Mouse (Mus musculus): ENCODE measurements at regions not wholly inside any gene's neighbourhood (a gene's known extent, or its start where the extent isn't known, plus 50 kb on each side); places are given as distances from the start of the nearest gene placed in this dataset.

DNA sequence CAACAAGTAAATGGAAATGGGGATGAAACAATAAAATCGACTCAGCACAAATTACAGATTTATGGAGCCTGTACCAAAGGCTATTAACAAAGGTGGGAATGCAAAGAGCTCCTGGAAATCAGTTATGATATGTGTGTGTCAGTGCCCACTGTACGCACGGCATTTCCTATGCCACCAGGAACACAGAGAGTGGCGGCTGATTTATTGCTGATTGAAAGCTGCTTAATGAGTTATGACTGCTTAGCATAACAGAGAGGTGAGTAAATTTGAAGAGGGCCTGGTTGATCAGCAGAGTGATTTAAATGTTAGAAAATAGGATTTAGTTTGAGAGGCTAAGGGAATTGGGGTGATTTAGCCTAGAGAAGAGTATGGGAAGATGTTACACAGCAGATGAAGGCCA, 261.7 kb downstream of the Pla2g4a start:
- no peaks in the 10 kb centered on the region for H3K36me3 ChIP-seq (ENCODE audit: control insufficient read depth in 1 of 2, insufficient read depth in 2 of 2, low read length in 2 of 2)
- no peaks in the 10 kb centered on the region for H3K79me2 ChIP-seq (ENCODE audit: control insufficient read depth, insufficient read depth, low read length, poor library complexity)
- no peak overlapping the region for H3K27ac ChIP-seq (ENCODE audit: control insufficient read depth, low read depth, low read length)
- no peaks in the 10 kb centered on the region for H3K27me3 ChIP-seq (ENCODE audit: control insufficient read depth in 1 of 2, insufficient read depth in 2 of 2, low read length in 2 of 2)
- H3K9ac ChIP-seq (ENCODE audit: control insufficient read depth, low read depth, low read length, poor library complexity, severe bottlenecking), result no peak overlapping the region
- no peak overlapping the region for H3K4me3 ChIP-seq (ENCODE audit: control insufficient read depth in 1 of 2, insufficient read depth in 1 of 2, low read depth in 2 of 2, low read length in 2 of 2)
- TF ChIP-seq ZKSCAN1 (IDR thresholded peaks at IDR 0.05; ENCODE audit: low read depth, low read length) (no peak), EP300 (IDR thresholded peaks at IDR 0.05; ENCODE audit: low read depth in 1 of 2, low read length in 2 of 2) (no peak), GABPA (IDR thresholded peaks at IDR 0.05; ENCODE audit: low read depth, low read length) (no peak), MYC (IDR thresholded peaks at IDR 0.05; ENCODE audit: low read depth, low read length) (no peak), USF1 (IDR thresholded peaks at IDR 0.05; ENCODE audit: low read depth, low read length) (no peak), HCFC1 (IDR thresholded peaks at IDR 0.05; ENCODE audit: low read depth, low read length) (no peak), BHLHE40 (IDR thresholded peaks at IDR 0.05; ENCODE audit: borderline replicate concordance, low read depth, low read length) (no peak), UBTF (IDR thresholded peaks at IDR 0.05; ENCODE audit: borderline replicate concordance, insufficient read depth, low read depth, low read length) (no peak), MXI1 (IDR thresholded peaks at IDR 0.05; ENCODE audit: low read depth, low read length) (no peak), ETS1 (IDR thresholded peaks at IDR 0.05; ENCODE audit: low read depth, low read length) (no peak), POLR2AphosphoS2 (IDR thresholded peaks at IDR 0.05; ENCODE audit: low read length) (no peak), RAD21 (IDR thresholded peaks at IDR 0.05; ENCODE audit: low read depth, low read length) (no peak), NELFE (IDR thresholded peaks at IDR 0.05; ENCODE audit: low read depth, low read length) (no peak), JUND (IDR thresholded peaks at IDR 0.05; ENCODE audit: low read depth, low read length) (no peak), CTCF (IDR thresholded peaks at IDR 0.05 in 2 of 3, conservative IDR thresholded peaks at IDR 0.05 in 1 of 3; ENCODE audit: control insufficient read depth in 1 of 3, insufficient read depth in 1 of 3, low read depth in 2 of 3, low read length in 3 of 3, poor library complexity in 1 of 3, severe bottlenecking in 1 of 3) (no peak), KAT2A (conservative IDR thresholded peaks at IDR 0.05; ENCODE audit: low read depth, low read length) (no peak), ZNF384 (IDR thresholded peaks at IDR 0.05; ENCODE audit: low read depth, low read length) (no peak)
- no peaks in the 10 kb centered on the region for H3K9me3 ChIP-seq (replicated peaks; ENCODE audit: insufficient read depth, low read length)
- no peaks in the 10 kb centered on the region for H3K4me1 ChIP-seq (ENCODE audit: control insufficient read depth in 1 of 2, insufficient read depth in 2 of 2, low read length in 2 of 2)
- DNase-seq (ENCODE audit: low read depth, low spot score), result no peak

DNA sequence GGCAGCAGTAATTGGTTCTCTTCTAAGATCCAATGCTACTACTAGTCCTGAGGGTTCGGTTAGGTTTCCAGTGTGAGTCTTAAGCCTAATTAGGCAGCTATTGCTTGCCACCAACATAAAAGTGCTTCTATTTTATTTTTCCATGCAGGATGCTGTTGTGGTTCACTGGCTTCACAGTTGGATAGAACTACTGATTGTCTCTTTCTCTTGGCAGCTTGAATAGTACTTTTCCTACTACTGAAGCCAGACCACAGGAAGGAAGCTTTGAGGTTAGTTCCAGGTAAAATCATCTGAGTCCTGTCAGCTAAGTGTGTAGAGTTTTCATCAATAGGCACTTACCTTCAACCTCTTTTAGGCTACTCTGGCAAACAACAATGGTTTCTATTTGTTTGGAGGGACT, 286.9 kb downstream of the Pla2g4a start:
- Histone ChIP-seq H3K27ac (ENCODE audit: control insufficient read depth, low read depth, low read length) (no peak overlapping the region), H3K27me3 (ENCODE audit: control insufficient read depth in 1 of 2, insufficient read depth in 2 of 2, low read length in 2 of 2) (no peaks in the 10 kb centered on the region), H3K4me1 (ENCODE audit: control insufficient read depth in 1 of 2, insufficient read depth in 2 of 2, low read length in 2 of 2) (no peaks in the 10 kb centered on the region), H3K4me3 (ENCODE audit: control insufficient read depth in 1 of 2, insufficient read depth in 1 of 2, low read depth in 2 of 2, low read length in 2 of 2) (no peak overlapping the region), H3K36me3 (ENCODE audit: control insufficient read depth in 1 of 2, insufficient read depth in 2 of 2, low read length in 2 of 2) (no peaks in the 10 kb centered on the region), H3K9ac (ENCODE audit: control insufficient read depth, low read depth, low read length, poor library complexity, severe bottlenecking) (no peak overlapping the region), H3K9me3 (replicated peaks; ENCODE audit: insufficient read depth, low read length) (no peaks in the 10 kb centered on the region), H3K79me2 (ENCODE audit: control insufficient read depth, insufficient read depth, low read length, poor library complexity) (no peaks in the 10 kb centered on the region)
- TF ChIP-seq KAT2A (conservative IDR thresholded peaks at IDR 0.05; ENCODE audit: low read depth, low read length) (no peak), UBTF (IDR thresholded peaks at IDR 0.05; ENCODE audit: borderline replicate concordance, insufficient read depth, low read depth, low read length) (no peak), MYB (IDR thresholded peaks at IDR 0.05; ENCODE audit: low read depth, low read length) (no peak), GATA1 (IDR thresholded peaks at IDR 0.05; ENCODE audit: low read depth, low read length) (no peak)
- DNase-seq (ENCODE audit: low read depth, low spot score), result no peak

All from MEL (cell line).